Mouse (Mus musculus): ENCODE measurements around the gene Scrg1.
"Not testable (repeated sequence)": the region's sequence is repeated elsewhere in the genome, so short reads cannot be mapped to it uniquely, and the experiment has no call there.

Gene Scrg1

DNA sequence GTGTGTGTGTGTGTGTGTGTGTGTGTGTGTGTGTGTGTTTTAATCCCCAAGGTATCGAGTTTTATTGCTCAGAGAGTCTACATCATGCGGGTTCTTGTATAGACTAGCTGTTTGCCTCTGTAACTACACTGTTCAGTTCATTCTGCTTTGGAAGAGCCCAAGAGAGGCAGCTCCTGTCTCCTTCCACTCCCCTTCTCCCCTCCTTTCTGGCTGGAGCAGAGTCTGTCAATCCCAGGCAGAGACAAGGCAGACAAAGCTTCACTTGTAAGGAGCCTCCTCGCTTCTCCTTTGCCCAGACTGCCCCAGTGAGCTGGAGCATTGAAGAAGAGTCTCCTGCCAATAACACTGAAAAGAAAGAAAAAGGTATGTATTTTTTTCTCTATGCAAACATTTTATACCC, at the start of gene Scrg1:
TSS of gene Scrg1 (plus strand) at position 159 of the 400 bp plus-strand sequence.
- no peak for DNase-seq

DNA sequence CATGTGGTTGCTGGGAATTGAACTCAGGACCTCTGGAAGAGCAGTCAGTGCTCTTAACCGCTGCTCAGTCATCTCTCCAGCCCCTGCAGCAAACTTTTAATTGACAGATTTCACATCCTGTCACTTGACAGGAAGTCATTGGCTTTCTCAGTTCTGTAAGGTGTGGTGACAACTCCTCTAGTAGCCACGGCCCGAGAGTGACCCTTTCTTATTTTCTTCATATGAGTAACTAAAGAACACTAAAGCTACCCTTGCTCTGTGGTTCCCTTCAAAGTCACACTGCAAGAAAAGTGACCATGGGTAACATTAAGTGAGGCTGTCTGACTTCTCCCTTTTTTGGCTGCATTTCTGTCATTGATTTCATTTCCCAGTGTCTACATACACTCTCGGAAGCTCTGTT, 49.4 kb upstream of the Scrg1 start:
- no peak for DNase-seq

DNA sequence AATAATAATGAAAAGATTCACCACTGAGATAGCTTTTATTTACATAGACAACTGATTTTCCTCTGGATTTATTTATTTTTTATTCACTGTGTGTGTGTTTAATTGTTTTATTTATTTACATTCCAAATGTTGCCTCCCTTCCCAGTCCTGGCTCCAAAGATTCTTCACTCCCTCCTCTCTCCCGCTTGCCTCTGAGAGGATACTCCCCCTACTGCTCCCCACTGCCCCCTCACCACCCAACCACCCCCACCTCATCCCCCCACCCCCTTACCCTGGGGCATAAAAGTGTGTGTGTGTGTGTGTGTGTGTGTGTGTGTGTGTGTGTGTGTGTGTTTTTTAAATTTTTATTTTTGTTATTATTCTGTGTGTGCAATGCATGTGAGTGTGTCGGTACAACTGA, 46.4 kb upstream of the Scrg1 start:
- no peak for DNase-seq

DNA sequence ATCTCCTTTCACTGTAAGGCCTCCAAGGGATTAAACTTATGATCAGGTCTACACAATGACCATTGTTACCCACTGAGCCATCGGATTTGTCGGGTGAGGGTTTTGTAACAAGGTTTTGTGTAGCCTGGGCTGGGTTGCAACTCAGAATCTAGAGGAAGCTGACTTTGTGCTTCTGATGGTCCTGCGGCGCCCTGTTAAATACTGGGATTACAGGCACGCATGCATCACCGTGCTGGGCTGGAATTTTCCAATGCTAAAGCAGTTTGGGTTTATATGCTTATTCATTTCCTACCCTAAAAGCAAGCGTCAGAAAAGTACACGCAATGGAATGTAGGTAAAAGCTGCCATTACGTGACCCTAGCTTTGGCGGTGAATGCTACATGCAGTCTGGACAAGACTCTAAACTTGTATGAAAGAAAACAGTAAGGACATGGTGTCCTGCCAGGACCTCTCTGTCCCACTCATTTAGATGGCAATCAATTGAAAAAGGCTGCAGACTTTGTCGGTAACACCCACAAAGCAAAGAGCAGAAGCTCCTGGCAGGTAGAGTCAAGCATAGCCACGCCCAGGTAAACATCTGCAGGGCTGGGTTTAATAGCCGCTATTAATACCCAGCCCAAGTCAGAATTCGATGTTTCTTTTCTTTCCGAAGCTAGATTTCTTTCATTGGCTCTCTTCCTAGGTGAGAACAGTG, 45.8 kb upstream of the Scrg1 start:
- no peak for DNase-seq

DNA sequence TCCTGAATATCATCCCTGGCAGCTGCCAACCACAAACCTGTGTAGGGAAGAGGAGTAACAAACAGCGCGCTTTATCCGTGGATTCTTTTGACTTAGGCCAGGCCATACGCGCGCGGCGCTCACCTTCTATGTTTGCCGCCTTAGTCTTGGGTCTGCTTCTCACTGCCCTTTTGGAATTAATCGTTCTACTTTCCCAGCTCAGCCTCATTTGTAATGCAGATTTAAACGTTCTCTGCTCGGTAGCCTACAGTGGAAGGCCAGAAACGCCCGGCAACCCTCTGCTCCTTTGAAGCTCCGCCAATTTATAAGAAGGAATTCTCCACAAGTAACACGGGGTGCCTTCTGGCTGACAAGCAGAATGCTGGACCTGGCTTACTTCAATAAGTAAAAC, 45.3 kb upstream of the Scrg1 start:
- DNase-seq = peak in 1 of 2 experiments; percentile 22

GRCm38 (mm10) chr8:57411366-57411765, 44.4 kb upstream of the Scrg1 start:
- no peak for DNase-seq

DNA sequence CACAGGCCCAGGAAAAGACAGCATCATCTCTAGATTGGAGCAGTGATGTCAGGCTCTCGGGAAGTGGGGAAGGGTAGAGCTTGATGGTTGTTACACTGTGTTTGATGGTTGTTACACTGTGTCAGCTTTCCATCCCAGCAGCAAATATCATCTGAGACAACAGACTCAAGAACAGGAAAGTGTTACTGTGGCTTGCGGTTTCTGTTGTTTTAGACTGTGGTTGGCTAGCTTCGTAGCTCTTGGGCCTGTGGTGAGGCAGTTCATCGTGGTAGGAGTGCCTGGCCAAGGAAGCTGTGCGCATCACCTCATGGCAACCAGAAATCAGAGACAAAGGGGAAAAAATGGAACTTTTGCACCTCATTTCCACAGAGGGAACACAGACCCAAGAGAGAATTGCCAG, 38.9 kb upstream of the Scrg1 start:
- no peak for DNase-seq

DNA sequence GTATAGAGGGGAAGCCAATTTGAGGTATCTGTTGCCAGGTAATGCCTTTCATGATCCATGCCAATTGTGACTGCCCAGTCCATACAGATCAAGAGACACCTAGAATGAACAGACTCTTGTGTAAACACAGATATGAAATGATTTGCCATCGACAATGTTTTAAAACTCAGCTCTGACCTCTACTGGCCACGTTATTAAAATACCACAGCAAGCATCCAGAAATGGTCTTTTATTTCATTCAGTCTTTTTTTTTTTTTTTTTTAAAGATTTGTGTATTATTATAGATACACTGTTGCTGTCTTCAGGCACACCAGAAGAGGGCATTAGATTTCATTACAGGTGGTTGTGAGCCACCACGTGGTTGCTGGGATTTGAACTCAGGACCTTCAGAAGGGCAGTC, 29.6 kb upstream of the Scrg1 start:
- DNase-seq = peak; percentile 27 to 42

DNA sequence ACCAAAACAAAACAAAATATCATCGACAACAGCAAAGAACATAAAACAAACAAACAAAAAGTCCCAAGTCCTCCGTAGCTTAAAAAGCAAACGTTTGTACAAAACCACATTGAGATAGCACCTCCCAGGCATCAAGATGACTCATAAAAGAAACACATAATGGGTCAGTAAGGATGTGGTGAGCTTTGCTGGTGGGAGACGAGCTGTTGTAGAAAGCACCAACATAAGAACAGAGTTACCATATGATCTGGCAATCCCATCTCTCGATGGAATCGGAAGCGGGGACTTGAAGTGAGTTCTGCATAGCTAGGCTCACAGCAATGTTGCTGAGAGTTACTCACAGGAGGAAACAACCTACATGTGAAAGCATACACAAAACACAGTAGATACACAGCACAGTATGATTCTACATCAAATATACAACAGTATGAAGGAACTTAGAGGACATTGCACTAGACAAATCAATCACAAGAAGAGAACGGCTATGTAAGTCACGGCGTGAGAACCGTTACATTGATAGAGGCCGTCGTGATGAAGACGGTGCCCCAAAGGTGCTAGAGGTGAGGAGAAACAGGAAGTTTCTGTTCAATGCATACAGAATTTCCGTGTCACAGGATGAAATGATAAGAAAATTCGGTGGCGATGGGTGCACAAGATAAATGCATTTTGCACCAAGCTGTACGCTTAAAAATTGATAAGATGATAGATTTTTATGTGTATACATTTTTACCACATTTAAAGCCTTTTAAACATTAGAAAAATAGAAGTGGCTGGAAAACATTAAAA, 27.9 kb upstream of the Scrg1 start:
- no peak for DNase-seq

DNA sequence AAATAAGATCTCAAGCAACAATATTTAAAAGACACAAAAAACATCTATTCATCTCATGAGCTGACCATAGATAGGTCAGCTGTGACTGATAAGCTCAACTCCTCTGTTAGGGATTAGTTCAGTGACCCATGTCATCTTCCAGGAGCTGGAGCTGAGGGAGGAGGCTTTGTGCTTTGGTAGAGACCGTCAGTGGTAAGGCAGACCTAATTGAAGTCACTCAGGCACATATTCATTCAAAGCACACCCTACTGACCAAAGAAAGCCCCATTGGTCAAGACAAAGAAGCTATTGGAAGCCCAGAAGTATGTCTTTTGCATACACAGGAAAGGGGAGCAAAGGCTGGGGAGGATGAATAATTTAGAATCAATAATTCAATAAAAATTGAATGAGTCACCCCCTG, 27.2 kb upstream of the Scrg1 start:
- no peak for DNase-seq

GRCm38 (mm10) chr8:57429166-57429887, 26.4 kb upstream of the Scrg1 start:
- DNase-seq = peak; percentile 84

DNA sequence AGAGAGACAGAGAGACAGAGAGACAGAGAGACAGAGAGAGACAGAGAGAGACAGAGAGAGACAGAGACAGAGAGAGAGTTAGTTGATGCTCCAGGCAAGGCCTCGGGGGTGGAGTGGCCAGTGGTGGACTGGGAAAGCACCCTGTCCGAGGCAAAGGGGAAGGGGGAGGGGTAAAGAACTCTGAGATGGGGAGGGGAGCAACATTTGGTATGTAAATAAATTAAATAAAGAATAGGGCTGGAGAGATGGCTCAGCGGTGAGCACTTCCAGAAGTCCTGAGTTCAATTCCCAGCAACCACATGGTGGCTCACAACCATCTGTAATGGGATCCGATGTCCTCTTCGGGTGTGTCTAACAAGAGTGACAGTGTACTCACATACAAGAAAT, 25.8 kb upstream of the Scrg1 start:
- DNase-seq = not testable (repeated sequence)

GRCm38 (mm10) chr8:57430901-57431300, 24.8 kb upstream of the Scrg1 start:
- DNase-seq = no peak

DNA sequence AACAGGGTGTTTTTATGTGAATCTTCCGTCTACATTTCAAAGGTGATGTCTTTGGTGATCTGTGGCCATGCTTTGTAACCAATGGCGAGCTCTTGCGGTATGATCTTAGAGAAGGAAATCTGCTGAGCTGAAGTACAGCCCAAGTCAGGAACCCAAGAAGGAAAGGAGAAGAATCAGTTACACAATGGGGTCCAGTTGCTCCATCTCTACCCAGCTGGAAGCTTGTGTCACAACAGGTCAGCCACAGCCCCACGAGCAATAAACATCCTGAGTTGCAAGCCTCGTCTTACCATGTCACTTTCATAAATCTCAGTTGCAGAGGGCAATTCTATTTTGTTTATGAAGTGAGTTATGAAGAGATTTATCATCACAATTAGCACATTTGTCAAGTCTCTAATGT, 22.9 kb upstream of the Scrg1 start:
- DNase-seq = no peak

DNA sequence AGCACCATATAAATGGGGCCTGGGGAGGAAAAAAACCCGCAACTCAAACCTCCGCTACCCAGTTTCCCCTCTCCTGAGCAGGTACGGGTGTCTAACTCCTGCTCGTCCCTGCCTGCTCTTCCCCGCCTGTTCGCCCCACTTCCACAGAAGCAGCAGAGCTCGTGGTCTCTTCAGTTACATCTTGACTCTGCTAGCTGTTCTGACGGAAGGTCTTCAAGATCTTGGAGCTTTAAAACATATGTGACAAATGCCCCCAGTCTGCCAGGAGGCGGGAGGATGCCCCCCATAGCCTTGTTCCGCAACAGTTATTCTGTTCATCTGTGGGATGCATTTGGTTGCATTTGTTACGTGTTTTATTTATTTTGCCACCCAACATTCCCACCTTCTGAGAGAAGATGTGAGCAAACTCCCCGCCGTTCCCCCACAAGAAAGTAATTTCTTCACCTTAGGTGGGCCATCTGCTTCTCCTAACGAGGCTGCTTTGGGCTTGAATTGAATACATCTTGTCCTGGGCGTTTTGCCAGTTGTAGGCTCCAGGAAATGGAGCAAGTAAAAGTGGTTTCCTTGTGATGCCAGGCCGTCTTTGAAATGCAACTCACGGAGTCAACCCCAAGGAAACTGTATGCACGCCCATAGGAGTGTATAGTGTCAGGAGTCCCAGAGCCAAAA, 19.8 kb upstream of the Scrg1 start:
- peak; percentile 28 to 42 for DNase-seq

GRCm38 (mm10) chr8:57436437-57436796, 19.3 kb upstream of the Scrg1 start:
- DNase-seq = no peak

- DNase-seq = no peak
Measured at GRCm38 (mm10) chr8:57441131-57441530, 14.6 kb upstream of the Scrg1 start.

DNA sequence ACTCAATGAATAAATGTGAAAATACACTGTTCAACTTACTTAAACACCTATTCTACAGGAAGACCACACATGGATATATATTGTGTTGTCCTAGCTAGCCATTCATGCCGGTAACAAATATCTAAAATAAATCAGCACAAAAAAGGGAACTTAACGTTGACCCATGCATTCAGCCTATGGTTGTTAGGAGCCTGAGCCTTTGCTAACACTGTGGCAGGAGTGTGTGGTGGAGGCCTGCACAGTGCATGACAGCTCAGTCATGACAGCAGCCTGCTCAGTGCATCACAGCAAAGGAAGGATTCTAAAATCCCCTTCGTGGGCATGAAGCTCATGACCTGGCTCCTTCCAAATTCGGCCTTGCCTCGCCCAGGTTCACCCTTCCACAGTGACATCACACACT, 14.2 kb upstream of the Scrg1 start:
- no peak for DNase-seq

DNA sequence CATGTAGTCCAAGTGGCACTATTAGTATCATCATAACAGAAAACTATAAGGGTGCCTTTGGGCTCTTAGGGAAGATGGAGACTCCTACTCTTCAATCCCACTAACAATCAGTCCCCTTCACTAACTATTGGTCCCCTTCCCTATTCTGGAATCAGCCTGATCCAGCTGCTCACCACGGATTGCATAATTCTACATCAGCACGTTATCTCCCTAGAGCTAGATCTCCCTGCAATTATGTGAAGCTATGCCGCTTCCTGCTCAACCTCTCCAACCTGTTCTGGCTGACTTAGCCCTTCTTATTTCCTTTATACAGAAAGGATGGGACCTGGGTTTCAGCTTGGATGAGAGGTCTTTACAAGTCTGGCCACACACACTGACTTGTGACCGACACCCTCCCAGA, 12.4 kb upstream of the Scrg1 start:
- no peak for DNase-seq

GRCm38 (mm10) chr8:57445901-57446300, 9.8 kb upstream of the Scrg1 start:
- not testable (repeated sequence) for DNase-seq

DNA sequence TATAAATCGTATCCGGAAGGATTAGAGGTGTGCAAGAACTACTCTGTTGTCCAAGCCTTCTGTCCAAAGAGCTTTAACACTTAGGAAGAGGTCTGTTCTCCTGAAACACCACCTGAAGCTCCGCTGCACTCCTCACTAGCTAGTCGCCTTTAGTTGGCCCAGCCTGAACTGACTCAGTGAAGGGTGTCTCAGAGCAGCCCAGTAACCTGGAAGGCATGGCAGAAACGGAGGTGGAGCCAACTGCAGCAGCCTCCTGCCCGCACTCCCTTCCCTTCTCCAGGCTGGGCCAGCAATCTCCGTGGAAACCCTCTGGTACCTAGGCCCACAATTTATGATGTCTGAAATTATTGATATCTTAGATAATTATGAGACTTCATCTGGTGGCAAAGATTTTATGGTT, 5.0 kb upstream of the Scrg1 start:
- DNase-seq = no peak

- no peak for DNase-seq
Measured at GRCm38 (mm10) chr8:57451896-57452295, 3.8 kb upstream of the Scrg1 start.

- DNase-seq = no peak
Measured at GRCm38 (mm10) chr8:57453361-57453760, 2.4 kb upstream of the Scrg1 start.

Data from kidney, postnatal 4 days (tissue).